In genomic region chr8:121909663-121910062, GRCm38 (mm10) we compare ENCODE assay signal across 9 mouse cellular contexts. TPM values are rescaled to one million over a fixed set of nuclear protein-coding genes. Genes with fewer than 3 reads are reported as not detected.
A peak's percentile ranks its signal among the peaks of the same experiment; 100 is the strongest.
DNase-seq lines count a peak whose midpoint lies in the region; ATAC-seq and TF ChIP-seq lines count a peak whose summit lies in the region.
"Had no signal": no experiment of that assay in that cellular context is flagged by ENCODE, and none has a peak within 500 bp of the region (broad histone marks: within the 10 kb centered on the region; RNA-seq: fewer than 3 reads in every experiment).

No protein-coding gene starts in this region.

- 3% methylated on average over 6 of the region's 6 CpGs for WGBS in midbrain, postnatal 0 days

- peaks cover 5% of the 10 kb centered on the region; the same call in 1 of the 2 replicates for H3K4me1 ChIP-seq in midbrain, postnatal 0 days (ENCODE audit: insufficient read depth, low read length)

- no peak overlapping the region for H3K4me3 ChIP-seq in left cerebral cortex, adult 2 months
- H3K4me3 ChIP-seq in midbrain, postnatal 0 days (ENCODE audit: low read depth, low read length) = no peak overlapping the region

- H3K9ac ChIP-seq in midbrain, postnatal 0 days (replicated peaks; ENCODE audit: low read length, poor library complexity, severe bottlenecking) = no peak overlapping the region

- no peak for ATAC-seq in midbrain, postnatal 0 days (ENCODE audit: low FRiP score)

- intact Hi-C loops in heart, postnatal 25 days (cut with DNase I) = loop anchor here (1.0 kb wide), 2 partner anchors 35 to 58 kb away; no protein-coding TSS in a partner anchor
- intact Hi-C loops in left cerebral cortex, adult 2 months (cut with DNase I) = loop anchor here (1.0 to 10.0 kb wide), 4 partner anchors 58 to 315 kb away; partner anchors contain the start of genes Map1lc3b and Zcchc14

- H3K27ac ChIP-seq in left cerebral cortex, adult 2 months = no peak overlapping the region
- no peak overlapping the region for H3K27ac ChIP-seq in midbrain, postnatal 0 days (ENCODE audit: low read depth, low read length)
- H3K27ac ChIP-seq: macrophage had no signal

- DNase-seq in heart, adult 18-20 months = peak; percentile 68 to 92
- DNase-seq in heart, postnatal 25 days (ENCODE audit: low spot score) = no peak
- peak; percentile 82 for DNase-seq in ES-CJ7 (ENCODE audit: low read depth, low spot score)
- peak; percentile 85 for DNase-seq in cerebellum, adult 8-10 months
- DNase-seq in heart, adult 8-10 months (ENCODE audit: low spot score) = peak; percentile 70
- peak; percentile 67 to 83 for DNase-seq in left cerebral cortex, adult 2 months (ENCODE audit: extremely low spot score in 1 of 2, low spot score in 2 of 2)
- DNase-seq in midbrain, postnatal 0 days (ENCODE audit: low spot score) = peak; percentile 82
- DNase-seq in testis, postnatal 10 days (ENCODE audit: low spot score) = peak; percentile 89

- no peaks in the 10 kb centered on the region for H3K9me3 ChIP-seq in midbrain, postnatal 0 days (ENCODE audit: low read length)

- H3K4me2 ChIP-seq in midbrain, postnatal 0 days (ENCODE audit: low read depth, low read length, poor library complexity, severe bottlenecking) = no peak overlapping the region

- no peaks in the 10 kb centered on the region for H3K27me3 ChIP-seq in midbrain, postnatal 0 days (ENCODE audit: insufficient read depth, low read length)

- no peaks in the 10 kb centered on the region for H3K36me3 ChIP-seq in midbrain, postnatal 0 days (ENCODE audit: insufficient read depth, low read length)

- TF ChIP-seq CTCF in left cerebral cortex, adult 2 months (IDR thresholded peaks at IDR 0.05) = peak; percentile 73
- TF ChIP-seq CTCF in midbrain, postnatal 0 days (IDR thresholded peaks at IDR 0.05) = peak; percentile 84

RNA-seq across cellular contexts. Expression of gene Slc7a5, which starts 2.2 kb away (rescaled TPM):
- total RNA-seq in heart, adult 18-20 months (2021) = 1 to 10 TPM; 4.1 to 4.8 TPM
- total RNA-seq in heart, postnatal 25 days (2021) = 1 to 10 TPM; 3.2 to 4.9 TPM
- total RNA-seq in heart, adult 8-10 months (2022) = 1 to 10 TPM; 3.8 to 4.8 (median 4.2) TPM
- 10 to 100 TPM; 61.5 to 63.2 TPM for total RNA-seq in left cerebral cortex, adult 2 months (2021)
- 111 and 115 TPM in 2 replicates for total RNA-seq in midbrain, postnatal 0 days (2014; rRNA removed)
- polyA plus RNA-seq in midbrain, postnatal 0 days (2015; fragmentation: Nextera tagmentation; extraction: Ambion mirVana) = 64.5 and 65.2 TPM in 2 replicates

RNA-seq across cellular contexts. Expression of gene Car5a, which starts 35.0 kb away (rescaled TPM):
- not detected for total RNA-seq in heart, adult 18-20 months (2021)
- not detected for total RNA-seq in heart, postnatal 25 days (2021)
- total RNA-seq in heart, adult 8-10 months (2022) = under 1 TPM in 1 of 4 experiments, not detected in 3; 0.23 TPM
- total RNA-seq in left cerebral cortex, adult 2 months (2021) = not detected
- 0.19 TPM in 1 of 2 replicates, not detected in the other for total RNA-seq in midbrain, postnatal 0 days (2014; rRNA removed)
- polyA plus RNA-seq in midbrain, postnatal 0 days (2015; fragmentation: Nextera tagmentation; extraction: Ambion mirVana) = 0.17 and 0.22 TPM in 2 replicates
- polyA plus RNA-seq: macrophage had no signal

RNA-seq across cellular contexts. Expression of gene Banp, which starts 39.9 kb away (rescaled TPM):
- total RNA-seq in heart, adult 18-20 months (2021) = 10 to 100 TPM; 30.4 to 35.6 TPM
- 10 to 100 TPM; 15.0 to 26.5 TPM for total RNA-seq in heart, postnatal 25 days (2021)
- total RNA-seq in heart, adult 8-10 months (2022) = 10 to 100 TPM in 3 of 4 experiments, 1 to 10 TPM in 1; 7.6 to 24.8 (median 17.2) TPM
- total RNA-seq in left cerebral cortex, adult 2 months (2021) = 10 to 100 TPM; 31.4 to 62.5 TPM
- total RNA-seq in midbrain, postnatal 0 days (2014; rRNA removed) = 37.1 and 51.6 TPM in 2 replicates
- 22.4 and 24.8 TPM in 2 replicates for polyA plus RNA-seq in midbrain, postnatal 0 days (2015; fragmentation: Nextera tagmentation; extraction: Ambion mirVana)

Comparison
In these comparisons a context has a peak if more than half of its experiments do, and no peak if none do; other contexts are left out.
1. RNA of gene Slc7a5, which starts 2.2 kb away (total RNA-seq): 111 to 115 TPM in midbrain, postnatal 0 days and 61.5 to 63.2 TPM in left cerebral cortex, adult 2 months; 3.2 to 4.9 TPM in heart, postnatal 25 days, 4.1 to 4.8 TPM in heart, adult 18-20 months and 3.8 to 4.8 TPM in heart, adult 8-10 months; every median in the first group is over 10 times any median in the second.